Mouse (Mus musculus): ENCODE measurements around the gene Slk.

GRCm38 (mm10) chr19:47565031-47565654, 14.3 kb upstream of the Slk start:
- TF ChIP-seq CTCF (IDR thresholded peaks at IDR 0.05), result no peak
- no peak for TF ChIP-seq EP300 (IDR thresholded peaks at IDR 0.05)

Measured in lung, postnatal 0 days (tissue).